Mouse (Mus musculus) kidney, embryonic 15.5 days (tissue): Measurements from ENCODE around the gene Jund. TPM values are rescaled to one million over a fixed set of nuclear protein-coding genes. Genes with fewer than 3 reads are reported as not detected.

Source experiments
- ATAC-seq: fragments of 200-750 bp; cut with Nextera tagmentation; replicated peaks from 2 replicates; pipeline ENCODE4 v1.8.0; 2017; ENCODE audit warnings: moderate TSS enrichment; ENCODE audit not compliant: low FRiP score
- H3K27ac ChIP-seq: fragments of 300-500 bp; sonication (generic); 2 replicates; pipeline ENCODE4 v1.5.1; 2015; ENCODE audit warnings: mild to moderate bottlenecking, inconsistent platforms
- H3K27me3 ChIP-seq: fragments of 300-500 bp; sonication (generic); 2 replicates; pipeline ENCODE4 v1.6.1; 2015; ENCODE audit warnings: inconsistent platforms
- H3K36me3 ChIP-seq: fragments of 300-500 bp; sonication (generic); 2 replicates; pipeline ENCODE4 v1.6.1; 2015; ENCODE audit warnings: inconsistent platforms
- H3K4me1 ChIP-seq: fragments of 300-500 bp; sonication (generic); 2 replicates; pipeline ENCODE4 v1.6.1; 2015; ENCODE audit warnings: inconsistent platforms
- H3K4me2 ChIP-seq: fragments of 300-500 bp; sonication (generic); 2 replicates; pipeline ENCODE4 v1.6.1; 2015; ENCODE audit warnings: moderate library complexity, mild to moderate bottlenecking, inconsistent platforms
- H3K4me3 ChIP-seq: fragments of 300-500 bp; sonication (generic); replicated peaks from 2 replicates; pipeline ENCODE4 v1.5.1; 2015; ENCODE audit warnings: mild to moderate bottlenecking, inconsistent platforms
- H3K9ac ChIP-seq: fragments of 300-500 bp; sonication (generic); 2 replicates; pipeline ENCODE4 v1.6.1; 2015; ENCODE audit warnings: mild to moderate bottlenecking, inconsistent platforms
- H3K9me3 ChIP-seq: fragments of 300-500 bp; sonication (generic); replicated peaks from 2 replicates; pipeline ENCODE4 v1.6.1; 2016; ENCODE audit warnings: inconsistent platforms
- whole genome bisulfite sequencing: fragments of 180-500 bp; shearing (Covaris S2); methylation state at CpG from one replicate; pipeline ENCODE4 v1.1.7; 2015; ENCODE audit warnings: mixed read lengths; 5-methylcytosine and 5-hydroxymethylcytosine counted together
- polyA plus RNA-seq: library from polyadenylated mRNA; unstranded; fragments of >200 nt; fragmentation: Nextera tagmentation; extraction: Ambion mirVana; gene quantifications from 2 replicates; pipeline ENCODE4 v1.2.1, GENCODE M21; 2015

Jund gene
- polyA plus RNA-seq, 1 experiment from 2014 or later = 68.1 TPM

DNA sequence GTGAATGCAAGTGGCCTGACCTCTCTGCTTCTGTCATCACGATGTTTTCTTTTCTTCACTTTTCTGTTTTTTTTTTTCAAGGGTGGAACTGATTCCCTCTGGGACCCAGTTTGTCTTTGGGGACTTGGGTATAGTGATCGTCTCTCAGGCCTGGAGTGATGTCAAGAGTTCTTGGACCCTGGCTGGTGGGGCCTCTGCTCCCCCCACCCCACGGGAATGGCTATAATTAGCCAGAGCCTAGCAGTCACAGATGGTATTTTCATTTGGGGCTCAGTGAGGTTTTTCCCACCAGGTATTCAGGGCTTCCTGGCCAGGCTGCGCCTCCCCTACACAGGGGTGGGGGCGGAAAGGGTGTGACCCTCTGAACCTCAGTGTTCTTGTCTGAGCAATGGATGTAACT is 42.9 kb downstream of the Jund start:
- Histone ChIP-seq H3K9ac (no peak overlapping the region), H3K4me2 (no peak overlapping the region), H3K9me3 (no peaks in the 10 kb centered on the region), H3K27ac (no peak overlapping the region), H3K4me1 (peaks cover 49% of the 10 kb centered on the region), H3K36me3 (no peaks in the 10 kb centered on the region), H3K27me3 (peaks cover 78% of the 10 kb centered on the region), H3K4me3 (no peak overlapping the region)
- 53% methylated on average over 5 of the region's 5 CpGs for WGBS
- no peak for ATAC-seq

DNA sequence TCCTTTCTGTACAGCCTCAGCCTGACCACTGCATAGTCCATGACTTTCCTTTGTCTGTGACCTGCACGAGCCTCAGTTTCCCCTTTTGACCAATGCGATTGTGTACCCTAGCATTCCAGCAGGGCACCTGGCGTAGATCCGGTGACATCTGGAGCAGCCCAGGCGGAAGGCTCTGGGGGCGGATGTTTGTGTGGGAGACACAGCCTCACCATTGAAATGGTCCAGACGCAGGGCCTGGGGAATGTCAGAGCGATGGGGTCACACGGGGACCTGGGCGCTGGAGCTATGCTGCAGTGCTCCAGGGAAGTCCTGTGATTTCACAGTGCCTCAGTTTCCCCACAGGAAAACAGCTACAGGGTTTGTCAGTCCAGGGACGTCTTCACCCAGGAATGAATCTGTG is 43.4 kb downstream of the Jund start:
- ATAC-seq = no peak
- WGBS = 54% methylated on average over 11 of the region's 11 CpGs

DNA sequence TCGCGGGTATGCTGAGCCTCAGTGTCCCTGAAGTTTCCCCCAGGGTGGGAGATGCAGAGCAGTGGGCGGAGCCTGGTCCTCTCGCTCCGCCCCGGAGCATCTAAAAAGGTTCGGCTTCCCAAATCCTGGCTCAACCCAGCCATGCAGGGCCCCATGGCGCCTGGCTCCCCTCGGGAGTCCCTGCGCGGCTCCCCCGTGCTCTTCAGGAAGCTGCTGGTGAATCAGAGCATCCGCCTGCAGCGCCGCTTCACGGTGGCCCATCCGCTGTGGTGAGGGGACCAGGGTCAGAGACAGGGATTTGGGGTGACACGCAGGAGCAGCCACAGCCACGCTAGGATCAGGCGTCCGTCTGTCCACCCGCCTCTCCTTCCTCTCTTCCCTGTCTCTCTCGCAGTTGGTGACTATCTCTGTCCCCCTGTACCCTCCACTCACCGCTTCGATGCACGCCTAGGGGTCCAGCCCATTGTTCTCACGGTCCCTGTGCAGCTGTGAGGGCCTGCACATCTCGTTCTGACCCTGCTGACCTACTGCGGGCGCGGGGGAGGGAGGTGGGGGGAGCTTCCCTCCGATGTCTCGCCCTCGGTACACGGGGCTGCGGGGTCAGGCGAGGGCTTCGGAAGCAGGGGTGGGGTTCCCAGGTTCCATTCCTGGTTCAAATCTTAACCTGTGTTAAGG is 44.4 kb downstream of the Jund start:
- Histone ChIP-seq H3K4me1 (peaks cover 55% of the 10 kb centered on the region), H3K4me3 (peak overlapping the region; percentile 36), H3K9ac (0 out of 2 replicates have a peak overlapping the region, but pooled peaks have one; percentile 35), H3K27ac (no peak overlapping the region), H3K9me3 (no peaks in the 10 kb centered on the region), H3K27me3 (peaks cover 84% of the 10 kb centered on the region), H3K36me3 (no peaks in the 10 kb centered on the region), H3K4me2 (peak overlapping the region; percentile 66)
- WGBS = 4% methylated on average over 38 of the region's 38 CpGs
- ATAC-seq = 0 out of 2 replicates have a peak, but pooled peaks have one; percentile 23

More for the DNA sequence above, 43.4 kb downstream of the Jund start:
- no peak overlapping the region for H3K9ac ChIP-seq
- no peaks in the 10 kb centered on the region for H3K36me3 ChIP-seq
- H3K4me3 ChIP-seq = no peak overlapping the region
- no peaks in the 10 kb centered on the region for H3K9me3 ChIP-seq
- H3K4me1 ChIP-seq = peaks cover 54% of the 10 kb centered on the region
- no peak overlapping the region for H3K4me2 ChIP-seq
- H3K27me3 ChIP-seq = peaks cover 81% of the 10 kb centered on the region
- no peak overlapping the region for H3K27ac ChIP-seq

DNA sequence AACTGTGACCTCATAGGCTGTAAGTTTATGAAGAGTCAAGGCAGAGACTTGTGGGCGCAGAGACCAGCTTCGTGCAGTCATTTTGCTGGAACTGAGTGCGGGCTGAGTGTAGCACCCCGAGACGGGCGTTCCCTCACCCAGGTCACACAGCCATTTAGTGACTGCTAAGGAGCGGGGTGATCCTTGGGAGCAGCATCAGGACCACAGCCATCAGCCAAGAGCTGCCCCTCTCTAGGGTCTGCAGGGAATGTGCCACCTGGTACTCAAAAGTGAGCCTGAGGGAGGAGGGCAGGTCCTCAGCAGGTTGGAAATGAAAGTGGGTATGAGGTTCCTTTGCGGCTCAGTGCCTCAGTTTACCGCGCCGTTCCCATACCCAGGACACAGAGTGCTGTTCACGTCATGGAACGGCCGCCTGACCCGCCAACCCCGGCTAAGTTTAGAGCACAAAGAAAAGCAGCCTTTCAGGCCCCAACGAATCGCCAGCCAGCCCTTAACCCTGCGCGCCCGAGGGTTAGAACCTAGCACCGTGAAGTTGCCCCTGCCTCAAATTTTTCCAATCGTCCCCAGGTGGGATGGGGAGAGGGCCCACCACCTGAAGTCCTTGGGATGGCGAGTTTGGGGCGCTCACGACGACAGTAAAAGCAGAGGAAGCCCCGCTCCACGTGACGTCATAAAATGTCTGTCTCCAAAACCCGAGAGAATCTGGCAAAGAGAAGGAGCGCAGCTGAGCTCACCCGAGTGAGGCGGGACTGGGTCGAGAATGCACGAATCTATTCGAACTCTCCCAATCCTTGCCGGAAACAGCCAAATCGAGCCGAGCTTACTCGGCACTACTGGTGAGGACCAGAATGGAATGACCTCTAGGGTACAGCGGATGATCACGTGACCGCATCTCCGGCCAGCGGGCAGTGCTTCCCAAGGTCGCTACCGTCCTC is 45.2 kb downstream of the Jund start:
- Histone ChIP-seq H3K27ac (no peak overlapping the region), H3K9me3 (no peaks in the 10 kb centered on the region), H3K36me3 (no peaks in the 10 kb centered on the region), H3K4me1 (peaks cover 55% of the 10 kb centered on the region), H3K4me3 (peak overlapping the region; percentile 36), H3K4me2 (peak overlapping the region; percentile 66), H3K9ac (peak overlapping the region; percentile 34; the same call in 1 of the 2 replicates), H3K27me3 (peaks cover 86% of the 10 kb centered on the region)
- ATAC-seq = no peak
- 5% methylated on average over 48 of the region's 48 CpGs for WGBS

DNA sequence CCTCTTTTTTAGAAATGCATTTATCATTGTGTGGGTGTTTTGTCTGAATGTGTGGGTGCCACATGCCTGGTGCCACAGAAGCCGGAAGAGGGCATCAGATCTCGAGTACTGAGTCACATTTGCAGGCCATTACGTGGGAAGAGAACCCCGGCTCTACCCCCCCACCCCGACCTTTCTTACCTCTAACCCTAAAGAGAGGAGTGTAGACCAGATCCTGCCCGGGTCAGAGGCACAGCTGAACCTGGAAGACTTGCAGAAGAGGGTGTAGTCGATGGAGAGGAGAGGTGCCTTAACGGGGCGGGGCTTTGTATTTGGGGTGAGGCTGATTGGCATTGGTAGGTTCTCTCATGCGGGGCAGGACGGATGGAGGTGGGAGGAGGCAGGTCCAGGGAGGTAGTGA is 46.1 kb downstream of the Jund start:
- Histone ChIP-seq H3K27ac (no peak overlapping the region), H3K4me1 (peaks cover 55% of the 10 kb centered on the region), H3K9me3 (no peaks in the 10 kb centered on the region), H3K4me2 (peak overlapping the region; percentile 66), H3K36me3 (no peaks in the 10 kb centered on the region), H3K9ac (no peak overlapping the region), H3K27me3 (peaks cover 90% of the 10 kb centered on the region), H3K4me3 (no peak overlapping the region)
- 49% methylated on average over 11 of the region's 11 CpGs for WGBS
- no peak for ATAC-seq

DNA sequence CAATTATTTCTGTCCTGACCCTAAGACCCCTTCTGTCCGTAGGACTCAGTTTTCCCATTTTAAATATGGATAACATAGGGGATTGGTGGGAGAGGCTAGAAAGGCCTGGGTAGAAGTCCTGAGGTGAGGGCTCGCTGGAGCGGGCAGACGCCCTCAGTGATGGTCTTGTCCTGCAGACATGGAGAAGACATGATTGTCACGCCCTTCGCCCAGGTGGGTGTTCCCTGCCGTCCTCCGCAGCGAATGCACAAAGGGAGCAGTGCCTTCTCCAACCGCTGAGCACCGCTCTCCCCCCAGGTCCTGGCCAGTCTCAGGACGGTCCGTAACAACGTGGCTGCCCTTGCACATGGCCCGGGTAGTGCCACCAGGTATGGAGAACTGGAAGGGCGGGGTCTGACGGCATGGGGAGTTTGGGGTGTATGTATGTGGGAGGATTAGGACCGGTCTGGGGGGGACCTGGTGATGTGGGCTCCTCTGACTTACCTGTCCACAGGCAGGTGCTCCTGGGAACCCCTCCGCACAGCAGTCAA is 47.0 kb downstream of the Jund start:
- Histone ChIP-seq H3K36me3 (no peaks in the 10 kb centered on the region), H3K4me3 (no peak overlapping the region), H3K27me3 (peaks cover 83% of the 10 kb centered on the region), H3K4me1 (peaks cover 55% of the 10 kb centered on the region), H3K9ac (no peak overlapping the region), H3K27ac (no peak overlapping the region), H3K9me3 (no peaks in the 10 kb centered on the region), H3K4me2 (no peak overlapping the region)
- 55% methylated on average over 19 of the region's 19 CpGs for WGBS
- 0 out of 2 replicates have a peak, but pooled peaks have one; percentile 9 for ATAC-seq

DNA sequence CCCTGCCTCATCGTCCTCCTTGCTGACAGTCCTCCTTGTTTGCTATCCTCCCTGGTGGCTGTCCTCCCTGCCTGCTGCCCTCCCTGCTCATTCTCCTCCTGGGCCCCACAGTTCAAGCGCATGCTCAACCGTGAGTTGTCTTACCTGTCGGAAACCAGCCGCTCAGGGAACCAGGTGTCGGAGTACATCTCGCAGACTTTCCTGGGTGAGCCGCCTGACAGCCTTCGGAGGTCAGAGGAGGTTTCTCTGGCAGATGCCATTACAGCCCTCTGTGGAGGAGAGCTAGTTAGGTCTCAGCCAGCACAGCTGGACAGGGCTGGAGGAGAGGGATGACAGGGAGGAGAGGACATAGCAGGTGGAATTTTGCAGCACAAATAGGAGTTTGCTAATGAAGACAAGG is 47.9 kb downstream of the Jund start:
- WGBS = 54% methylated on average over 9 of the region's 9 CpGs

DNA sequence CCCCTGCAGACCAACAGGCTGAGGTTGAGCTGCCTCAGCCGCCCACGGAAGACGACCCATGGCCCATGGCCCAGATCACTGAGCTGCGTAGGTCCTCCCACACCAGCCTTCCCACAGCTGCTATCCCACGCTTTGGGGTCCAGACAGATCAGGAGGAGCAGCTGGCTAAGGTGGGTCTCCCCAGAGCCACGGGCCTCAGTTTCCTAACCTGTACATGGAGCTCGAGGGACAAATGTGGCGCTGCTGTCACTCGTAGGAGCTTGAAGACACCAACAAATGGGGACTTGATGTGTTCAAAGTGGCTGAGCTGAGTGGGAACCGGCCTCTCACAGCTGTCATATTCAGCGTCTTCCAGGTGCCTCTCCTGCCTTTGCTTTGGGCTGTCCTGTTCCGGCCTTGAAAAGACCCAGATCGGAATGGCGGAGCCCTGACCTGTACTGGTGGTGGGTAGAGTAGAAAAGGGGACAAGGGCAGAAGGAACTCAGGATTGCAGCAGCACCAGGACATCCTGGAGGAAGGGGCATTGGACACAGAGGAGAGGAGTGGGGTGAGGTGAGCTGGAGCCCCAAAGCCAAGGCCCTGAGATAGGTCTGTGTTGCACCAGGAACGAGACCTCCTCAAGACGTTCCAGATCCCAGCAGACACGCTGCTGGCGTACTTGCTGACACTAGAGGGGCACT is 48.6 kb downstream of the Jund start:
- H3K9ac ChIP-seq = no peak overlapping the region
- 70% methylated on average over 18 of the region's 18 CpGs for WGBS
- no peak overlapping the region for H3K4me3 ChIP-seq
- H3K27ac ChIP-seq = no peak overlapping the region
- H3K27me3 ChIP-seq = peaks cover 69% of the 10 kb centered on the region
- no peaks in the 10 kb centered on the region for H3K9me3 ChIP-seq
- ATAC-seq = no peak
- H3K4me1 ChIP-seq = peaks cover 51% of the 10 kb centered on the region
- no peaks in the 10 kb centered on the region for H3K36me3 ChIP-seq
- H3K4me2 ChIP-seq = no peak overlapping the region

More for the DNA sequence above, 47.9 kb downstream of the Jund start:
- H3K4me2 ChIP-seq = no peak overlapping the region
- no peaks in the 10 kb centered on the region for H3K36me3 ChIP-seq
- H3K9me3 ChIP-seq = no peaks in the 10 kb centered on the region
- no peak overlapping the region for H3K9ac ChIP-seq
- H3K27ac ChIP-seq = no peak overlapping the region
- ATAC-seq = no peak
- H3K27me3 ChIP-seq = peaks cover 75% of the 10 kb centered on the region
- H3K4me1 ChIP-seq = peaks cover 53% of the 10 kb centered on the region
- no peak overlapping the region for H3K4me3 ChIP-seq

DNA sequence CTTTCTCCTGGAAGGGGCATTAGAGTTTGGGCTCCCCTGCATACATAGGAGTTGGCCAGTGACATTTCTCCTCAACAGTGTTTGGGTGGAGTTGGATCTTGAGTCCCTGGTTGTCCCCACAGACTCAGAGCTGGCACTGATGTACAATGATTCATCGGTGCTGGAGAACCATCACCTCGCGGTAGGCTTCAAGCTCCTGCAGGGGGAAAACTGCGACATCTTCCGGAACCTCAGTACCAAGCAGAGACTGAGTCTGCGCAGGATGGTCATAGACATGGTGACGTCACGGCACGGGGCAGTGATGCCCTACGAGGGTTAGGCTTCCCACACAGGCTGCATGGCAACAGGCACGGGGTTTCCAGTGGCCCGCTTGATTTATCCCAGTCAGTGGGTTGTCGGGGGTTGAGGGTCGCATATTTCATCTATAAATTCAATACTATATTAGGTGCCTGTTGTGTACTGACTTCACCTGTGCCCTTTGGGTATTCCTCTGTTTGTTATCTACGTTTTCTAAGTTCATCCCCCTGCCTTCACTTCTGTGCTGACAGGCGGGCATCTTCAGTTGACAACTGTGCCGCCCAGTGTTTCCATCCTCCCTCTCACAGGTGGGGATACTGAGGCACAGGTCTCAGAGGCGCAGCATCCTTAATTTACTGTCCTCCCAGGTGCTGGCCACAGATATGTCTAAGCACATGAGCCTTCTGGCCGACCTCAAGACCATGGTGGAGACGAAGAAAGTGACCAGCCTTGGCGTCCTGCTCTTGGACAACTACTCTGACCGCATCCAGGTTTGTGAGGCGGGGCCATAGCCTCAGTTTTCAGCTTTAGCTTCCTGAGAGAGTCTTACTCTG is 49.7 kb downstream of the Jund start:
- H3K27ac ChIP-seq = no peak overlapping the region
- WGBS = 87% methylated on average over 23 of the region's 23 CpGs
- H3K4me3 ChIP-seq = no peak overlapping the region
- H3K9ac ChIP-seq = no peak overlapping the region
- no peaks in the 10 kb centered on the region for H3K9me3 ChIP-seq
- H3K27me3 ChIP-seq = peaks cover 57% of the 10 kb centered on the region
- no peak overlapping the region for H3K4me2 ChIP-seq
- ATAC-seq = no peak
- no peaks in the 10 kb centered on the region for H3K36me3 ChIP-seq
- H3K4me1 ChIP-seq = peaks cover 51% of the 10 kb centered on the region

DNA sequence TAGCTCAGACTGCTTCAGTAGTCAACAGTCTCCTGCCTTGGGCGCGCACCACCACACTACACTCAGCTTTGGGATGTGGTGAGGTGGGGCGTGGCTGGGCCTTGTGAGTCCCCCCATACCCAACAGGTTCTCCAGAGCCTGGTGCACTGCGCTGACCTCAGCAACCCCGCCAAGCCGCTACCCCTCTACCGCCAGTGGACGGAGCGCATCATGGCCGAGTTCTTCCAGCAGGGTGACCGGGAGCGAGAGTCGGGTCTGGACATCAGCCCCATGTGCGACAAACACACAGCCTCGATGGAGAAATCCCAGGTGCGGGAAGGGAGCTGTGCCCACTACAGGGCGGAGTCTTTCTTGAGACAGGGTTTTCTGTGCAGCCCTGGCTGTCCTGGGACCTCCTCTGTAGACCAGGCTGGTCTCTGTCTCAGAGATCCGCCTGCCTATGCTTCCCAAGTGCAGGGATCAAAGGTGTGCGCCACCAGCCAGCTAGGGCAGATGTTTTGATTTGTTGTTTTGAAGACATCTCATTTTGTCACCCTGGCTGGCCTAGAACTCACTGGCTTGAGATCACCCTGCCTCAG is 50.4 kb downstream of the Jund start:
- ATAC-seq = no peak
- H3K27ac ChIP-seq = no peak overlapping the region
- 83% methylated on average over 19 of the region's 19 CpGs for WGBS
- H3K4me2 ChIP-seq = no peak overlapping the region
- H3K36me3 ChIP-seq = no peaks in the 10 kb centered on the region
- peaks cover 50% of the 10 kb centered on the region for H3K27me3 ChIP-seq
- peaks cover 51% of the 10 kb centered on the region for H3K4me1 ChIP-seq
- H3K4me3 ChIP-seq = no peak overlapping the region
- no peak overlapping the region for H3K9ac ChIP-seq
- no peaks in the 10 kb centered on the region for H3K9me3 ChIP-seq
